ENCODE assay signal across 17 mouse cellular contexts in the genomic region with DNA sequence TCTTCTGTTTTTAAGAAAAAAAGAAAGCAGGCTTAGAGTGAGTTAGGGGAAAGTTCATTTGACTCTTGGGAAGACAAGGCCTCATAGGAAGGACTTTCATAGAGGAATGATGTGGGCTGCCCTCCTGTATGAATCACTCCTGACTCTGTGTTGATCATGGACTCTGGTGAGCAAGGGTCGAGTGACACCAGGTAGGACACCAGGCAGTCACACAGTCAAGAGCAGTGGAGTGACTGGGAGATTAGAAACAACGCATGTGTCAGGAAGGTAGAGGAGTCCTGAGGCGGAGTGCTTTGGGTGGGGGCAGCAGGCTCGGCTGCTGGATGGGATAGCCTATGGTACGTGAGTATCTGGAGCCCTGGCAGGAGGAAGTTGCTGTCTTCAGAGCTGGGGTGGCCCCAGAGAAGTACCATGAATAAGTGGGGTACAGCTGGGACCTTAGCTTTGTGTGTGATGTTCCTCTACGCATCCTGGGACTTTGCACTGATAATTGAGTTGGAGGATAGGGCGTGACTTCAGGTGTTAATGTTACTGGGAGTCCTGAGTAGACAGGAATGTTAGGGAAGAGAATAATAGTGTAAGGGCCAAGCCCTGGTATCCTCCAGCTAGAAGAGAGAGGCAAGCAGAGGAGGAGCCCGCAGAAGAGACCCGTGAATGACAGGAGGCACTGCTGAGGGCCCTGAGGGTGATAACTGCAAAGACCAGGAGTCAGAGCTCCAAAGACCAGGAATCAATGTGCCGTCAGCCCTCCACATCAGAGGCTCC.
"Had no signal": no experiment of that assay in that cellular context is flagged by ENCODE, and none has a peak within 500 bp of the region (broad histone marks: within the 10 kb centered on the region; RNA-seq: fewer than 3 reads in every experiment).

No protein-coding gene starts in this region.

- ATAC-seq: lung, postnatal 0 days; midbrain, embryonic 13.5 days; midbrain, embryonic 15.5 days had no signal

- DNase-seq: lung, adult 2 months; lung, postnatal 14 days; lung, postnatal 36 days; right cerebral cortex, postnatal 25 days; right cerebral cortex, postnatal 4 days; spleen, adult 18-20 months; thymus, adult 2 months; thymus, postnatal 14 days; thymus, postnatal 36 days had no signal

- H3K4me2 ChIP-seq: lung, embryonic 15.5 days; midbrain, embryonic 11.5 days; midbrain, embryonic 13.5 days; midbrain, embryonic 15.5 days; neural tube, embryonic 12.5 days had no signal

- H3K4me1 ChIP-seq: lung, embryonic 15.5 days; midbrain, embryonic 13.5 days; midbrain, embryonic 15.5 days; neural tube, embryonic 12.5 days had no signal

- H3K9ac ChIP-seq: lung, embryonic 15.5 days; midbrain, embryonic 13.5 days; midbrain, embryonic 15.5 days; neural tube, embryonic 12.5 days had no signal

- H3K36me3 ChIP-seq: lung, embryonic 15.5 days; midbrain, embryonic 13.5 days; midbrain, embryonic 15.5 days; neural tube, embryonic 12.5 days had no signal

- H3K4me3 ChIP-seq: lung, embryonic 15.5 days; megakaryocyte, embryonic 14.5 days; midbrain, embryonic 13.5 days; midbrain, embryonic 15.5 days; neural tube, embryonic 12.5 days had no signal

- H3K27ac ChIP-seq: lung, embryonic 15.5 days; macrophage; midbrain, embryonic 13.5 days; midbrain, embryonic 15.5 days; neural tube, embryonic 12.5 days had no signal

- H3K9me3 ChIP-seq: lung, embryonic 15.5 days; megakaryocyte, embryonic 14.5 days; midbrain, embryonic 13.5 days; midbrain, embryonic 15.5 days; neural tube, embryonic 12.5 days had no signal
